Mouse (Mus musculus) brain, embryonic 14.5 days (tissue): Measurements from ENCODE around the gene Kansl1l. TPM values are rescaled to one million over a fixed set of nuclear protein-coding genes. Genes with fewer than 3 reads are reported as not detected.

ENCODE experiments used
- DNase-seq: peaks from one replicate; pipeline ENCODE4 v3.0.0-alpha.2; 2011; ENCODE audit warnings: low read depth
- CTCF ChIP-seq: fragments of 200-500 bp; IDR thresholded peaks from 2 replicates; pipeline ENCODE4 v1.5.1; 2012; ENCODE audit warnings: inconsistent platforms, mild to moderate bottlenecking, moderate library complexity, borderline replicate concordance; ENCODE audit not compliant: insufficient read depth, insufficient read length; ENCODE audit errors: extremely low read depth
- POLR2A ChIP-seq: fragments of 200-500 bp; IDR thresholded peaks from 2 replicates; pipeline ENCODE4 v1.6.1; 2012; ENCODE audit warnings: mild to moderate bottlenecking, inconsistent platforms, borderline replicate concordance; ENCODE audit not compliant: poor library complexity, insufficient read depth, insufficient read length, severe bottlenecking; ENCODE audit errors: extremely low read depth
- polyA plus RNA-seq: library from polyadenylated mRNA; depleted of rRNA; stranded (reverse); fragments of >200 nt; gene quantifications from 2 replicates; pipeline ENCODE4 v1.2.3, GENCODE M21; 2012; rRNA removed

The Kansl1l gene
- 14.0 TPM in 2 replicates for polyA plus RNA-seq

DNA sequence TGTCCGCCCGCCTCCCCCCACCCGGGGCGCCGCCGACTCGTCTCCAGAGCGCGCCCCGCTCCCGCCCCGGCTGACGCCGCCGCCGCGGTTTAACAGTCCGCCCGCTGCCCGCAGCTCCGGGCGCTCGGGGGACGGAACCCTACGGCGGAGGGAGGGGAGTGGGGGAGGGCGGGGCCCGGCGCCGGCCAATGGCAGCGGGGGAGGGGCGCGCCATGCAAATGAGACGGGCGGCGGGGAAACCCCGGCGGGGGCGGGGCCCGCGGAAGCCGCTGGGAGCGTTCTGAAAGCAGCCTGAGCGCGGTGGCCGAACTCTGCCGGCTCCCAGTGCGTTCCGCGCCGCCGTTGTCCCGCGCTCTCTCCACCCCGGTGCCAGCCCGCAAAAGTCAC is at the start of gene Kansl1l:
TSS of gene Kansl1l (minus strand) at position 110 of the 387 bp plus-strand sequence.
- peak; percentile 96 for DNase-seq
- TF ChIP-seq POLR2A (peak; percentile 97), CTCF (no peak)

DNA sequence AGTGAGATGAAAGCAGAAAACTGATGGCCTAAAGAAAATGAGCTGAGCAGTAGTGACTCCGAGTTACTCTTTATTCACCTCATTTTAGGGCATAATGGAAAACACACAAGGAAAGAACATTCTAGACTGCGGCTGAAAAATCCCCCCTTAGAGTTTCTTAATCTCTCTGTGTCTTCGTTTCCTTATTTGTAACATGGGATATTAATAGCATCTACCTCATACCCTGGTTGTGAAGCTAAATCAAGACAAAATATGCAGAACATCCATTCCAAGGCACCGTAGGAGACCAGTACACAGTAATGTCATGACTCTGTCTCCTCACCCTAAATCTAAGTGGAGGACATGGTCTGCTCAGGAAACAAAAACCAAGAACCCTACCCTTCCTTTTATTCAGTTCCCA is 48.3 kb upstream of the Kansl1l start:
- TF ChIP-seq CTCF: no peak
- TF ChIP-seq POLR2A: no peak
- DNase-seq: no peak

GRCm38 (mm10) chr1:66863741-66864495 is 46.6 kb upstream of the Kansl1l start:
- DNase-seq: peak; percentile 2
- TF ChIP-seq CTCF: no peak
- TF ChIP-seq POLR2A: no peak

DNA sequence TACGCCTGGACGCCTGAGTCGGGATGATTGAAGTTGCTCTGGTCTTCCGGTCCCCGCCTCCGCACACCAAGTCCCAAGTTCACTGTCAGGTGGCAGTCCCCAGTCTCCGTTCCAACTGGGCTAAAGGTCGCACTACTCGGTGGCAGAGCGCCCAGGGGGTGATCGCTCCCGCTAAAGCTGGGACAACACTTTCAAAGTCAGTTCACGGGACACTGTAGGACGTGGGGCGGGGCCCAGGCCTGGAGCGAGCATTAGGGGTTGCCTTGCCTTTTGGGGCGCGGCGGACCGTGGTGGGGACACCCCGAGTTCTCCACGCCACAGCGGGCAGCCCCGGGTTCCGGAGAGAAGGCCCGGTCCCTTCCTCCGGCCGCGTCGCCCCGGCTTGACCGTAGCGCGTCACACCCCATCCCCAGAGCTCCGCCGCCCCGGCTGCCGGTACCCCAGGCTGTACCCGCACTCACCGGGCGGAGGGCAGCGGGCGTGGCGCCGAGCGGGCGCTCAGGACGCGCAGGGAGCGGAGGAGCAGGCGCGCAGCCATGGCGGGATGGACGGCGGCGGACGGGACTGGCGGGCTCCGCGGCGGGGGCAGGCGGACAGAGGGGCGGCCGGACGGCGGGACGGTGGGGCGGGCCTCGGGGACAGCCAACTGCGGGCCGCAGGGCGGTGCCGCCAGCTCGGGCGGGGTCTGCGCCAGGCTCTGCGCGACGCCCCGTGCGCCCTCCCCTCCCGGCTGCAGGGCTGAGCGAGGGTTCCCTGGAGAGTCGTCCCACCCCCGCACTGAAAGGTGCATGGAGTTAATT is 45.5 kb upstream of the Kansl1l start, which contains the start of gene Acadl:
TSS of gene Acadl (minus strand) at position 566 of the 800 bp plus-strand sequence.
- DNase-seq: peak; percentile 75
- no peak for TF ChIP-seq CTCF
- TF ChIP-seq POLR2A: 0 out of 2 replicates have a peak, but pooled peaks have one; percentile 21

- TF ChIP-seq POLR2A (no peak), CTCF (no peak)
- peak; percentile 69 for DNase-seq
These were observed 44.7 kb upstream of the Kansl1l start for GRCm38 (mm10) chr1:66861764-66862672.

- no peak for DNase-seq
- TF ChIP-seq POLR2A: no peak
- peak; percentile 52; the same call in 1 of the 2 replicates for TF ChIP-seq CTCF
These were observed 30.1 kb upstream of the Kansl1l start for GRCm38 (mm10) chr1:66847506-66847905.

GRCm38 (mm10) chr1:66845690-66846318 is 28.4 kb upstream of the Kansl1l start:
- TF ChIP-seq POLR2A: no peak
- no peak for TF ChIP-seq CTCF
- no peak for DNase-seq

- TF ChIP-seq CTCF (no peak), POLR2A (no peak)
- DNase-seq: peak; percentile 26
These were observed 24.6 kb upstream of the Kansl1l start for GRCm38 (mm10) chr1:66841938-66842337.

GRCm38 (mm10) chr1:66841510-66841909 is 24.1 kb upstream of the Kansl1l start:
- TF ChIP-seq CTCF (no peak), POLR2A (no peak)
- DNase-seq: no peak

DNA sequence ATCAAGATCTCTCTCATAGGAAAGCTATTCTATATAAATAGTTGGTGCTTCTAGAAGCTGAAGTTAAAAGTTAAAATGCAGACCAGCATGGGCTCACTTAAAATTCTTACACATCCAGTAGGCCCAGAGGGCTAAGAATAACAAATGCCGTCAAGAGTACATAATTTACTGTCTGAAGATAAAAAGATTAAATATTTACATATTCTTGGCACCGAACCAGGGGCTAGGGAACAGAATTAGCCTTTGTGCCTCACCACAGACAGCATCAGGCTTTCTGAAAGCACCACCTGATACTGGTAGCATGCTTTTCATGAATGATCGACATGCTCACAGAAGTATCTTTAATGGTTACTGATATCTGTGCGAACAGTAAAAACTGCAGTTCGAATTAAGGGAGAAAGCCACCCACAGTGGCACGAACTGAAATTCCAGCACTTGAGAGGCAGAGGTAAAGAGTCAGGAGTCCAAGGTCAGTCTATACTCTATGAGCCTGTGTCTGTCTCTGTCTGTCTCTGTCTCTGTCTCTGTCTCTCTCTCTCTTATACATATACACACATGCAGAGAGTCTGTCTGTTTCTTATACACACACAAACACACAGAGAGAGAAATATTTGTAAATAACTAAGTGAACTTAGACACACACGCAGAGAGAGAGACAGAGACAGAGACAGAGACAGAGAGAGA is 22.5 kb upstream of the Kansl1l start:
- TF ChIP-seq CTCF (no peak), POLR2A (no peak)

More for the DNA sequence above, 22.5 kb upstream of the Kansl1l start:
- DNase-seq: no peak
